Comparison of ENCODE assay signal across 28 mouse cellular contexts in genomic region chr13:96040275-96041042, GRCm38 (mm10). TPM values are rescaled to one million over a fixed set of nuclear protein-coding genes. Genes with fewer than 3 reads are reported as not detected.
DNase-seq lines count a peak whose midpoint lies in the region; ATAC-seq and TF ChIP-seq lines count a peak whose summit lies in the region.
"Had no signal": no experiment of that assay in that cellular context is flagged by ENCODE, and none has a peak within 500 bp of the region (broad histone marks: within the 10 kb centered on the region; RNA-seq: fewer than 3 reads in every experiment).

No protein-coding gene starts in this region.

- peak; percentile 91 for ATAC-seq in lung, embryonic 14.5 days (ENCODE audit: insufficient read depth)
- ATAC-seq: forebrain, embryonic 16.5 days had no signal

- no peak overlapping the region for H3K4me2 ChIP-seq in lung, embryonic 14.5 days
- H3K4me2 ChIP-seq: embryonic facial prominence, embryonic 13.5 days; forebrain, embryonic 12.5 days; heart, embryonic 12.5 days; hindbrain, embryonic 14.5 days had no signal

- 0 out of 2 replicates have a peak overlapping the region, but pooled peaks have one; percentile 3 for H3K27ac ChIP-seq in lung, embryonic 14.5 days (ENCODE audit: low read depth)
- H3K27ac ChIP-seq: embryonic facial prominence, embryonic 13.5 days; forebrain, embryonic 12.5 days; heart, adult 2 months; hindbrain, embryonic 10.5 days; hindbrain, embryonic 14.5 days had no signal

- no peak for TF ChIP-seq CTCF in lung, adult 2 months (IDR thresholded peaks at IDR 0.05; ENCODE audit: insufficient read depth, low read length)
- no peak for TF ChIP-seq CTCF in lung, embryonic 14.5 days (IDR thresholded peaks at IDR 0.05; ENCODE audit: low read depth)

- no peaks in the 10 kb centered on the region for H3K36me3 ChIP-seq in lung, embryonic 14.5 days (ENCODE audit: insufficient read depth)
- H3K36me3 ChIP-seq: embryonic facial prominence, embryonic 13.5 days; forebrain, embryonic 12.5 days; heart, embryonic 12.5 days; hindbrain, embryonic 10.5 days had no signal

- H3K9ac ChIP-seq in lung, embryonic 14.5 days, result no peak overlapping the region
- H3K9ac ChIP-seq: embryonic facial prominence, embryonic 13.5 days; forebrain, embryonic 12.5 days; heart, embryonic 12.5 days; hindbrain, embryonic 14.5 days had no signal

- 52% methylated on average over 11 of the region's 11 CpGs for WGBS in lung, adult 2 months
- WGBS in lung, embryonic 14.5 days, result 51% methylated on average over 11 of the region's 11 CpGs

- H3K4me1 ChIP-seq in lung, adult 2 months (ENCODE audit: control insufficient read depth, insufficient read depth, low read length), result no peaks in the 10 kb centered on the region; the same call in 1 of the 2 replicates
- no peaks in the 10 kb centered on the region for H3K4me1 ChIP-seq in lung, embryonic 14.5 days (ENCODE audit: insufficient read depth)
- H3K4me1 ChIP-seq: embryonic facial prominence, embryonic 13.5 days; heart, embryonic 12.5 days had no signal

- no peaks in the 10 kb centered on the region for H3K27me3 ChIP-seq in lung, embryonic 14.5 days (ENCODE audit: insufficient read depth, low read length)
- H3K27me3 ChIP-seq: CH12.LX; embryonic facial prominence, embryonic 13.5 days; forebrain, embryonic 12.5 days; heart, embryonic 12.5 days had no signal

- peak; percentile 24 to 44 for DNase-seq in lung, adult 18-20 months
- no peak for DNase-seq in lung, adult 2 months
- DNase-seq in lung, embryonic 14.5 days, result peak; percentile 92
- peak; percentile 51 for DNase-seq in lung, postnatal 10 days
- peak; percentile 22 to 55 for DNase-seq in lung, postnatal 4 days
- DNase-seq in adrenal gland, postnatal 4 days (ENCODE audit: low spot score in 2 of 2), result no peak
- no peak for DNase-seq in layer of hippocampus, postnatal 14 days (ENCODE audit: low spot score in 2 of 2)
- no peak for DNase-seq in spleen, postnatal 10 days (ENCODE audit: low spot score in 2 of 2)
- DNase-seq: adrenal gland, postnatal 25 days; B cell, adult 2 months; cerebellum, adult 11-12 months; cerebellum, adult 9-10 months; cerebellum, postnatal 25 days; gastrocnemius, postnatal 10 days; heart, adult 2 months had no signal

- no peaks in the 10 kb centered on the region for H3K9me3 ChIP-seq in lung, embryonic 14.5 days (ENCODE audit: low read depth, low read length)
- H3K9me3 ChIP-seq: embryonic facial prominence, embryonic 13.5 days; forebrain, embryonic 12.5 days; hindbrain, embryonic 10.5 days had no signal

- H3K4me3 ChIP-seq in lung, adult 2 months (replicated peaks; ENCODE audit: extremely low read depth, low read depth, low read length), result no peak overlapping the region
- H3K4me3 ChIP-seq in lung, embryonic 14.5 days (ENCODE audit: low read depth, low read length), result no peak overlapping the region
- H3K4me3 ChIP-seq: embryonic facial prominence, embryonic 13.5 days; forebrain, embryonic 12.5 days; heart, adult 2 months; heart, embryonic 12.5 days; hindbrain, embryonic 10.5 days had no signal

- TF ChIP-seq POLR2A in lung, adult 2 months (IDR thresholded peaks at IDR 0.05; ENCODE audit: borderline replicate concordance, extremely low read depth, low read depth, low read length), result no peak

RNA-seq across cellular contexts. Expression of gene Gm20075, which starts 40.7 kb away (rescaled TPM):
- polyA plus RNA-seq in lung, adult 2 months (2012; rRNA removed), result 0.07 and 0.78 TPM in 2 replicates
- polyA plus RNA-seq in lung, embryonic 14.5 days (2014; fragmentation: Nextera tagmentation; extraction: Ambion mirVana), result 21.1 and 25.8 TPM in 2 replicates
- 10 to 100 TPM; 25.1 to 30.7 TPM for total RNA-seq in adrenal gland, postnatal 4 days (2021)
- total RNA-seq in layer of hippocampus, postnatal 14 days (2021), result 10 to 100 TPM; 24.0 to 26.7 TPM

RNA-seq across cellular contexts. Expression of gene Gm17190, which starts 41.4 kb away (rescaled TPM):
- polyA plus RNA-seq in lung, adult 2 months (2012; rRNA removed), result not detected in 2 replicates
- not detected in 2 replicates for polyA plus RNA-seq in lung, embryonic 14.5 days (2014; fragmentation: Nextera tagmentation; extraction: Ambion mirVana)
- not detected for total RNA-seq in adrenal gland, postnatal 4 days (2021)
- total RNA-seq in layer of hippocampus, postnatal 14 days (2021), result not detected
- total RNA-seq: adrenal gland, adult 2 months; adrenal gland, postnatal 25 days; CH12.LX; gastrocnemius, postnatal 10 days; gastrocnemius, postnatal 4 days; heart, adult 2 months; heart, postnatal 25 days had no signal
- polyA plus RNA-seq: adrenal gland, adult 2 months; brain, embryonic 14.5 days; cortical plate, adult 2 months; embryonic facial prominence, embryonic 13.5 days; forebrain, embryonic 12.5 days; heart, adult 2 months; heart, embryonic 12.5 days; heart, embryonic 16.5 days; hindbrain, embryonic 10.5 days had no signal

Comparison
In these comparisons a context has a peak if more than half of its experiments do, and no peak if none do; other contexts are left out.
1. DNase-seq: peak in lung, adult 18-20 months (2 of 2), lung, embryonic 14.5 days (single experiment), lung, postnatal 10 days (single experiment) and lung, postnatal 4 days (2 of 2); none in lung, adult 2 months (single experiment), adrenal gland, postnatal 4 days (0 of 2), layer of hippocampus, postnatal 14 days (0 of 2) and spleen, postnatal 10 days (0 of 2).